Mouse (Mus musculus) bone marrow, adult 2 months (tissue): ENCODE results near the gene Plcb4.

Experiments
- CTCF ChIP-seq: fragments of 200-500 bp; IDR thresholded peaks from 2 replicates; pipeline ENCODE4 v1.5.1; 2011; ENCODE audit warnings: low read length, control low read depth; ENCODE audit not compliant: control insufficient read depth, insufficient read depth
- POLR2A ChIP-seq: fragments of 200-500 bp; IDR thresholded peaks from 2 replicates; pipeline ENCODE4 v1.6.1; 2011; ENCODE audit warnings: low read depth, mild to moderate bottlenecking, control low read depth, low read length, borderline replicate concordance; ENCODE audit not compliant: control insufficient read depth

GRCm38 (mm10) chr2:135692568-135693488, 34.0 kb downstream of the Plcb4 start:
- TF ChIP-seq CTCF (no peak), POLR2A (no peak)
